Mouse (Mus musculus) WW6 (cell line): Measurements from ENCODE around the gene Trim21.

Experiments
- DNase-seq: peaks from one replicate; pipeline ENCODE4 v3.0.0-alpha.2; 2013; ENCODE audit warnings: low read depth, low spot score

Trim21 gene

GRCm38 (mm10) chr7:102564999-102565997 lies at the start of gene Trim21:
TSS of gene Trim21 (minus strand) at chr7:102565486.
- peak; percentile 55 for DNase-seq

- DNase-seq: no peak
Measured at GRCm38 (mm10) chr7:102597378-102598031, 32.2 kb upstream of the Trim21 start, which contains the start of gene Olfr552. TSS of gene Olfr552 (plus strand) at chr7:102597770.

GRCm38 (mm10) chr7:102591786-102592185 lies 26.5 kb upstream of the Trim21 start, which contains the start of gene Olfr551:
TSS of gene Olfr551 (minus strand) at chr7:102591886.
- DNase-seq: no peak

- DNase-seq: no peak
Measured at GRCm38 (mm10) chr7:102575998-102576397, 10.7 kb upstream of the Trim21 start.

- DNase-seq: no peak
Measured at GRCm38 (mm10) chr7:102573174-102573830, 8.0 kb upstream of the Trim21 start.

- DNase-seq: no peak
Measured at GRCm38 (mm10) chr7:102571142-102571541, 5.9 kb upstream of the Trim21 start, which contains the start of gene Olfr550. TSS of gene Olfr550 (plus strand) at chr7:102571442.

GRCm38 (mm10) chr7:102566219-102566618 lies 933 bp upstream of the Trim21 start:
- no peak for DNase-seq

GRCm38 (mm10) chr7:102553279-102553678 lies 12.0 kb downstream of the Trim21 start:
- DNase-seq: no peak

- no peak for DNase-seq
Measured at GRCm38 (mm10) chr7:102549570-102549969, 15.7 kb downstream of the Trim21 start, which contains the start of gene Olfr549. TSS of gene Olfr549 (plus strand) at chr7:102549870.

- no peak for DNase-seq
Measured at GRCm38 (mm10) chr7:102541251-102541650, 24.0 kb downstream of the Trim21 start.

- DNase-seq: no peak
Measured at GRCm38 (mm10) chr7:102540596-102540995, 24.7 kb downstream of the Trim21 start, which contains the start of gene Olfr548-ps1. TSS of gene Olfr548-ps1 (plus strand) at chr7:102540896.

- DNase-seq: no peak
Measured at GRCm38 (mm10) chr7:102534449-102534848, 30.8 kb downstream of the Trim21 start, which contains the start of gene Olfr547. TSS of gene Olfr547 (plus strand) at chr7:102534749.

- DNase-seq: no peak
Measured at GRCm38 (mm10) chr7:102529052-102529451, 36.2 kb downstream of the Trim21 start.

GRCm38 (mm10) chr7:102517051-102517335 lies 48.3 kb downstream of the Trim21 start:
- no peak for DNase-seq

GRCm38 (mm10) chr7:102516261-102517050 lies 48.8 kb downstream of the Trim21 start:
- no peak for DNase-seq

- DNase-seq: no peak
Measured at GRCm38 (mm10) chr7:102514144-102514543, 51.1 kb downstream of the Trim21 start.

GRCm38 (mm10) chr7:102512814-102513435 lies 52.4 kb downstream of the Trim21 start:
- peak; percentile 57 for DNase-seq

GRCm38 (mm10) chr7:102511927-102512326 lies 53.4 kb downstream of the Trim21 start:
- DNase-seq: no peak

- no peak for DNase-seq
Measured at GRCm38 (mm10) chr7:102509726-102510125, 55.6 kb downstream of the Trim21 start.

GRCm38 (mm10) chr7:102508666-102509065 lies 56.6 kb downstream of the Trim21 start:
- no peak for DNase-seq
